Mouse (Mus musculus): ENCODE measurements at regions not wholly inside any gene's neighbourhood (a gene's known extent, or its start where the extent isn't known, plus 50 kb on each side); places are given as distances from the start of the nearest gene placed in this dataset.
"Not testable (repeated sequence)": the region's sequence is repeated elsewhere in the genome, so short reads cannot be mapped to it uniquely, and the experiment has no call there.

DNA sequence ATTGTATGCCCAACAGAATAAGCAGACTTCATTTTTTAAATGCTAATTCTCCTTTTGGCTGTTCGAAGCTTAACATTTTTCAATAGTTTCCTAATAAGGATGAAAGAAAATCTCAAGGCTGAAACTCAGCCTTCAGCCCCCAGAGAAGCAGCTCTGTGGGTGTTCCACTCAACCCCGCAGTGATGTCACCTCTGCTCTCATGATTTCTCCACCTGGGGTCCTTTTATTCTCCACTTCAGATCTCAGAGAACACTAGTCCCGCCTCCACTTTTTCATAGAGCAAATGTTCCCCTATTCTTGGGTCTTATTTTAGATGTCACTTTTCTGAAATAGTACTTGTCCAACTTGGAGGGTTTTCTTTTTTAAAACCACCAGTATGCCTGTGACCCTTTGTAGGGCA, 567.3 kb downstream of the Cntn3 start:
- Histone ChIP-seq H3K27me3 (ENCODE audit: poor library complexity, severe bottlenecking) (no peaks in the 10 kb centered on the region), H3K4me3 (no peak overlapping the region), H3K36me3 (replicated peaks) (no peaks in the 10 kb centered on the region), H3K9me3 (no peaks in the 10 kb centered on the region), H3K27ac (no peak overlapping the region), H3K4me1 (no peaks in the 10 kb centered on the region)
- 66% methylated on average over 3 of the region's 3 CpGs for WGBS
- no peak for DNase-seq (ENCODE audit: extremely low spot score, low spot score)

DNA sequence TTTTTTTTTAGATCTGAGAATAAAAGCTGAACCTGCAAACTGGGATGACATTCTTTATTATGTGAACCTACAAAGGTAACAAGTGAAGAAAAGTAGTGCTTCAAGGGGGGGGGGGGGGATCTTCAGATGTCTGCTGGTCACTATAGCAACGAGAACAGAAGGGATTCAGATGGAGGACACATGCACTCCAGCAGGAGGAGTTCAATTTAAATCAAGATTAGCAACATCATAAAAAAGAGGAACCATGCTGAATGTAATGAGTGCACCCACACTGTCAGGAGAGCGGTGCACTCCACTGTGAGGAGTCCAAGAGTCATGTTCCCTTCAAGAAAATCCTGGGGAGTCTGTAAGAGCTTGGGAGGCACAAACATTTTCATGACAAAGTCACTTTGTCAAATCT, 574.7 kb downstream of the Cntn3 start:
- H3K4me1 ChIP-seq, result peaks cover 10% of the 10 kb centered on the region
- no peaks in the 10 kb centered on the region for H3K36me3 ChIP-seq (replicated peaks)
- H3K27me3 ChIP-seq (ENCODE audit: poor library complexity, severe bottlenecking), result no peaks in the 10 kb centered on the region
- no peak overlapping the region for H3K27ac ChIP-seq
- no peak overlapping the region for H3K4me3 ChIP-seq
- no peaks in the 10 kb centered on the region for H3K9me3 ChIP-seq
- WGBS, result 60% methylated on average over 2 of the region's 2 CpGs
- DNase-seq (ENCODE audit: extremely low spot score, low spot score), result no peak

DNA sequence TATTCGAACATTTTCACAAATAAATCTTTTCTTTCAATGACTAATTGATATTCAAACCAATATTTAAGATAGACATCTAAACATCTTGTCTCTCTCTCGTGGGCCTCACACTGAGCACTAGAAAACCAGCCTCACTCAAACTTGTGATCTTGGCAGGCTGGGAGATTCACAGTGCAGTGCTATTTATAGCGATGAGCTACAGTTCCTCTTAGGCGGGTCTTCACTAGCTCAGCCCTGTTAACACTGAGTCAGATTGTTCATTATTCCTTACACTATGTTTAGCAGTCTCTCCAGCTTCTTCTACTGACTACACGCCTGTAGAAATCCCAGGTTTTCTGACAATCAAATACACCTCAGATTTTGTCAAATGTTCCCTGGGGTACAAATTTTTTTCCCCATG, 575.3 kb downstream of the Cntn3 start:
- Histone ChIP-seq H3K4me3 (no peak overlapping the region), H3K36me3 (replicated peaks) (no peaks in the 10 kb centered on the region), H3K27me3 (ENCODE audit: poor library complexity, severe bottlenecking) (no peaks in the 10 kb centered on the region), H3K9me3 (no peaks in the 10 kb centered on the region), H3K27ac (no peak overlapping the region), H3K4me1 (peaks cover 10% of the 10 kb centered on the region)
- no peak for DNase-seq (ENCODE audit: extremely low spot score, low spot score)
- 66% methylated on average over 5 of the region's 5 CpGs for WGBS

DNA sequence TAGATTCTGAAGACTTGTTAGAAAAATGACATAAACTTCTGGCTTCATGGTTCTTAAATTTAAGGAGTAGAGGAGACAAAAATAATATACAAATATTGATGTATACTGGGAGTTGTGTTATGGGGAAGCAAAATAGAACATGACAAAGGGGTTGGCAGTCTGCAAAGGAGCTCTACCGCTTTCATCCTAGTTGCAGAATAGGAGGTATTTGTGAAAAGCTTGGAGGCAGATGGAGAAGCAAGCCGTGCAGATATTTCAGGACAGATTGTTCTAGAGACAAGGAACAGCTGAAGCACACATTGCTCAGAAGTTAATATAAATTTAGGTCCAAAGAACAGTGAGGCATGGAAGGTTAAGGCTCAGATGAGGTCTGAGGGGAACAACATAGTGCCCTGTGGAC, 580.1 kb downstream of the Cntn3 start:
- DNase-seq (ENCODE audit: extremely low spot score, low spot score), result no peak
- no peaks in the 10 kb centered on the region for H3K36me3 ChIP-seq (replicated peaks)
- WGBS, result 93% methylated on average over 2 of the region's 2 CpGs
- H3K27me3 ChIP-seq (ENCODE audit: poor library complexity, severe bottlenecking), result no peaks in the 10 kb centered on the region
- H3K27ac ChIP-seq, result no peak overlapping the region
- H3K4me3 ChIP-seq, result no peak overlapping the region
- H3K4me1 ChIP-seq, result peaks cover 3% of the 10 kb centered on the region; the same call in 1 of the 2 replicates
- H3K9me3 ChIP-seq, result no peaks in the 10 kb centered on the region

DNA sequence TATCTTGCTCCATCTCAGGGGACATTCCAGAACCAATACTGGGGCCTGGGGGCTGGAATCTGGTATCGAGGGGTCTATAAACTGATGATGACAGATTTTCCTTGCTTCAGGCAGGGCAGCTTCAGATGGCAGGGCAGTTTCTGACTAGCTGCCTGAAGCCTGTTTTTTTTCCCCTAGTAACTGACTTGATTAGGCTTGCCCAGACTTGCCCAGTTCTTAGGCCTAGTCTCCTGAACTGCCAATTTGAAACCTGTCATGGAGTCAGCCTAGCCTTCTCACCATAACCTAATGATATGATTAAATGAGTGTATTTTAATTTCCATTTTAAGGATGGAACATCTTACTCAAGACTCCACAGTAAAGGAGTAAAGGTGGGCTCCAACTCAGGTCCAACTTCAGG, 591.2 kb downstream of the Cntn3 start:
- Histone ChIP-seq H3K27me3 (ENCODE audit: poor library complexity, severe bottlenecking) (no peaks in the 10 kb centered on the region), H3K4me3 (no peak overlapping the region), H3K4me1 (0 out of 2 replicates have a peak, but pooled peaks cover 2% of the 10 kb centered on the region), H3K27ac (no peak overlapping the region), H3K36me3 (replicated peaks) (no peaks in the 10 kb centered on the region), H3K9me3 (no peaks in the 10 kb centered on the region)
- WGBS, result 93% methylated on average over 1 of the region's 1 CpGs
- no peak for DNase-seq (ENCODE audit: extremely low spot score, low spot score)

DNA sequence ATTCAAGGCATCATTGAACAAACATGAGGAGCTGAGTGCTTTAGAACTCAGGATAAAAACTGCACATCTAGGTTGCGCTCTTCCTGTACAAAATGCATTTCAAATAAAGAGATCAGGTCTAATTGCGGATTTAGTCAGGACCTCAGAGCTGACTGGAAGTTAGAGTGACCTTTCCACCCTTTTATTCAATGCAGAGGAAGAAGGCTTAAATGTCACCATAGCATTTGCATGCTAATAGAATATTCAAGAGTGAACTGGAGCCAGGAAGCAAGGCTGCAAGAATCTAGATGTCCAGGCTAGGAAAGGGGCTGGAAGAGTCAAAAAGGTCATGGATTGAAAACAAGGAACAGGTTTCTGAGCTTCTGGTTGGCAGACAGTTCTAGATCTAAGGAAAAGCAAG, 593.7 kb downstream of the Cntn3 start:
- Histone ChIP-seq H3K27me3 (ENCODE audit: poor library complexity, severe bottlenecking) (no peaks in the 10 kb centered on the region), H3K36me3 (replicated peaks) (no peaks in the 10 kb centered on the region), H3K9me3 (no peaks in the 10 kb centered on the region), H3K4me1 (0 out of 2 replicates have a peak, but pooled peaks cover 2% of the 10 kb centered on the region), H3K4me3 (no peak overlapping the region), H3K27ac (no peak overlapping the region)
- no peak for DNase-seq (ENCODE audit: extremely low spot score, low spot score)
- WGBS, result 81% methylated on average over 2 of the region's 2 CpGs

DNA sequence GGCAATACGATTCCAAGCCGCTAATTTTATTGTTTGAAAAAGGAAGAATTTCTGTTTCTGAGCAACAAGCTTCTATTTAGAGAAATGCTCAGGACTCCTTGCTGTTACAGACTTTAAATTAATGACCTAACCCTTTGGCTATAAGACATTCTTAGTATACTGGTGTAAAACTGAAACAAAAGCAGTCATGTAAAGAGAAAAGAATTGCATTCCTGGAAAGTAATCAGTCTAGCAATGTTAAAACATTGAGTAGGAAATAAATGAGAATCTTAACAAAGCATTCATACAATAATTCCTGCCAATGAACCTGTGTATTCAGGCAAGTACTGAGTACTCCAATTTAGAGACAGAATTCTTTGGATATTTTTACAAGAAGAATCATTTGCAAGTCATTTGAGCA, 587.2 kb upstream of the Pdzrn3 start:
- Histone ChIP-seq H3K4me1 (no peaks in the 10 kb centered on the region), H3K9me3 (no peaks in the 10 kb centered on the region), H3K27me3 (ENCODE audit: poor library complexity, severe bottlenecking) (no peaks in the 10 kb centered on the region), H3K4me3 (no peak overlapping the region), H3K27ac (no peak overlapping the region), H3K36me3 (replicated peaks) (no peaks in the 10 kb centered on the region)
- 94% methylated on average over 2 of the region's 2 CpGs for WGBS
- no peak for DNase-seq (ENCODE audit: extremely low spot score, low spot score)

DNA sequence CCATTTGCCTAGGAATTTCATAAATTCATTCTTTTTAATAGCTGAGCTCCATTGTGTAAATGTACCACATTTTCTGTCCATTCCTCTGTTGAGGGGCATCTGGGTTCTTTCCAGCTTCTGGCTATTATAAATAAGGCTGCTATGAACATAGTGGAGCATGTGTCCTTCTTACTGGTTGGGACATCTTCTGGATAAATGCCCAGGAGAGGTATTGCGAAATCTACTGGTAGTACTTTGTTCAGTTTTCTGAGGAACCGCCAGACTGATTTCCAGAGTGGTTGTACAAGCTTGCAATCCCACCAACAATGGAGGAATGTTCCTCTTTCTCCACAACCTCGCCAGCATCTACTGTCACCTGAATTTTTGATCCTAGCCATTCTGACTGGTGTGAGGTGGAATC, 583.8 kb upstream of the Pdzrn3 start:
- not testable (repeated sequence) for H3K4me3 ChIP-seq; H3K36me3 ChIP-seq (replicated peaks); H3K4me1 ChIP-seq; H3K27me3 ChIP-seq (ENCODE audit: poor library complexity, severe bottlenecking); H3K27ac ChIP-seq; DNase-seq (ENCODE audit: extremely low spot score, low spot score); H3K9me3 ChIP-seq
- WGBS, result 89% methylated on average over 3 of the region's 3 CpGs

DNA sequence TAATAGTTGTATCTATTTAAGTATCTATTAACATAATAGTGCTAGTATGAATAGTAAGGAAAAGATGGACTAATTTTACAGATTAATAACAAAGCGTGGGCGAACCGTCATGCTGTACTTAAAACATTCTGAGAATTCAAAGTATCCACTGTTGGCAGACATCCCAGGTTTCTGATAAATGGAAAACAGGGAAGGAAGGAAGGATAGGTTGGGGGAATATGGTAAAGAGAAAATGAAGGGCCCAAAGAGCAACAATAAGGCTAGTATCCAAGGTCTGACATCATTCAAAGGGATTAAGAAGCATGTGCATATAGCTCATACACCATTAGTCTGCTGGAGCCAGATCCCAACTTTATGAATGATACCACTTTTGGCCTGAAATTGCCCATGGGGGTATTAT, 572.0 kb upstream of the Pdzrn3 start:
- H3K27ac ChIP-seq, result no peak overlapping the region
- WGBS, result 92% methylated on average over 3 of the region's 3 CpGs
- no peak overlapping the region for H3K4me3 ChIP-seq
- DNase-seq (ENCODE audit: extremely low spot score, low spot score), result no peak
- H3K27me3 ChIP-seq (ENCODE audit: poor library complexity, severe bottlenecking), result peaks cover 6% of the 10 kb centered on the region; the same call in 1 of the 2 replicates
- H3K36me3 ChIP-seq (replicated peaks), result no peaks in the 10 kb centered on the region
- no peaks in the 10 kb centered on the region for H3K9me3 ChIP-seq
- H3K4me1 ChIP-seq, result no peaks in the 10 kb centered on the region

DNA sequence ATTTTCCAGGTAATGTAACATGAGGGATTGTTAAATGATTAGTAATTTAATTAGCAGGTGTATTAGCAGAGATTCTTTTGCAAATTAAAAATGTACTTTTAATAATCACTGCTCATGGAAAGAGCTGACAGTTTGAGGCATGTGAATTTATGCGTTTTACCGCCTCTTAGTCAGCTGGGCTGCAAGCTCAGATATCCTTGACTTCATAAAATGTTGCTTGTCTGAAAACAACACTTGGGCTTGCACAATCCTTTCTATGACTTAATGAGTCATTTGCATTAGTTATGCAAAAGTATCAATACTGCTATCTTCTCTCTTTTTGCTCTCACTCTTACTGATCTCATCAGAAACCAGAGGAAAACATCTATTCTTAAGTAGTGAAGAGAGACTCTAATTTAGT, 571.3 kb upstream of the Pdzrn3 start:
- WGBS, result 97% methylated on average over 2 of the region's 2 CpGs
- no peak for DNase-seq (ENCODE audit: extremely low spot score, low spot score)
- Histone ChIP-seq H3K9me3 (no peaks in the 10 kb centered on the region), H3K27me3 (ENCODE audit: poor library complexity, severe bottlenecking) (peaks cover 9% of the 10 kb centered on the region; the same call in 1 of the 2 replicates), H3K36me3 (replicated peaks) (no peaks in the 10 kb centered on the region), H3K4me3 (no peak overlapping the region), H3K27ac (no peak overlapping the region), H3K4me1 (no peaks in the 10 kb centered on the region)

DNA sequence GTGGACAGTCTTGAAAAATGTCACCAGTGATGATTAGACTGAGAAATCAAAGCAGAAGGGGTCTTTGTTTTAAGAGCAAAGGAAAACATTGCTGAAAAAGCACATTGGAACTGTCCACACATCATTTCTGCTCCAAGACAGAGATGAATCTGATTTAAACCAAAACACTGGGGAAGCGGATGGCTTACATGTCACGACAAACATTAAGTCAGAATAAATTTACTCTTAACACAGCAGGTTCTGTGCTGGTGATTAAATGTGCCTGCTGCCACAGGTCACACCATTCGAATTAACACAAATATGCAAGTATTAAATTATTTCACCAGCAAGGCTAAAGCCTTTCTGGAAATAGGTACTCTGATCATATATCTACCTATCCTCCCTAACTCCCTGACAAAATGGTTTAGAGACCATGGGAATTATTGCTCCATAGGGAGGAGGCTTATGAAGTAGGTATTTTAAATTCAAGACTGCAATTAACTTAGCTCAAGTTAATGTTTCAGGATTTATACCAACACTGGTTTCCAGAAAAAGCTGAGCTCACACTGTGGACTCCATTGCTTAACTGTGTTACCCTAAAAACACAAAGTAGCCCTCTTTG, 562.7 kb upstream of the Pdzrn3 start:
- H3K27ac ChIP-seq, result no peak overlapping the region
- WGBS, result 88% methylated on average over 3 of the region's 3 CpGs
- H3K36me3 ChIP-seq (replicated peaks), result no peaks in the 10 kb centered on the region
- H3K9me3 ChIP-seq, result no peaks in the 10 kb centered on the region
- H3K4me1 ChIP-seq, result peaks cover 29% of the 10 kb centered on the region
- DNase-seq (ENCODE audit: extremely low spot score, low spot score), result no peak
- H3K27me3 ChIP-seq (ENCODE audit: poor library complexity, severe bottlenecking), result peaks cover 62% of the 10 kb centered on the region
- H3K4me3 ChIP-seq, result no peak overlapping the region

DNA sequence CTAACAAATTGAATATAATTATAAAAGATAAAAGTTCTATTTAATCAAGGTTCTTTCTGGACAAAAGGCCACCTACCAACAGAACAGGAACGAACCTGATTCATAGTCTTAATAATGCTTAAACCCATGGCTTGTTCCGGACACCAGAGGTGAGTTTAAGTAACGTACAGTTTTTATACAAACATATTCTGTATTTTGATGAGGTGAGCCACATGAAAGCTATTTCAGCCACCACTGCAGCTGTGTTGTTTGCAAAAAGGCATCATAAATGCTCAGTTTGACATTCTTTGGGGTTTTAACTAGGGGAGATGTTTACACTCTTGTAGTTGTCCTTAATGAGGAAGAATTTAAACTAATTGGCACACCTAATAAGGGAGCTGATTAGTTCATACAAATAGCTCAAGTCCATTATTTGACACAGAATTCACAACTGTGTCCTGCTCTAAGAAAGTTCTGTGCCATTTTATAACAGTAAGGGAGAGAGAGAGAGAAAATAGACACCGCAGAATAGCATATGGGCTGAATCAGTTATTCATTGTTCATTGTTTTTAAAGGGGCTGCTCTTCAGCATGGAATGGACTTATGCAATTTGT, 560.8 kb upstream of the Pdzrn3 start:
- no peaks in the 10 kb centered on the region for H3K36me3 ChIP-seq (replicated peaks)
- peaks cover 29% of the 10 kb centered on the region for H3K4me1 ChIP-seq
- H3K4me3 ChIP-seq, result no peak overlapping the region
- no peak for DNase-seq (ENCODE audit: extremely low spot score, low spot score)
- WGBS, result 45% methylated on average over 4 of the region's 4 CpGs
- no peak overlapping the region for H3K27ac ChIP-seq
- H3K27me3 ChIP-seq (ENCODE audit: poor library complexity, severe bottlenecking), result peaks cover 65% of the 10 kb centered on the region
- no peaks in the 10 kb centered on the region for H3K9me3 ChIP-seq

DNA sequence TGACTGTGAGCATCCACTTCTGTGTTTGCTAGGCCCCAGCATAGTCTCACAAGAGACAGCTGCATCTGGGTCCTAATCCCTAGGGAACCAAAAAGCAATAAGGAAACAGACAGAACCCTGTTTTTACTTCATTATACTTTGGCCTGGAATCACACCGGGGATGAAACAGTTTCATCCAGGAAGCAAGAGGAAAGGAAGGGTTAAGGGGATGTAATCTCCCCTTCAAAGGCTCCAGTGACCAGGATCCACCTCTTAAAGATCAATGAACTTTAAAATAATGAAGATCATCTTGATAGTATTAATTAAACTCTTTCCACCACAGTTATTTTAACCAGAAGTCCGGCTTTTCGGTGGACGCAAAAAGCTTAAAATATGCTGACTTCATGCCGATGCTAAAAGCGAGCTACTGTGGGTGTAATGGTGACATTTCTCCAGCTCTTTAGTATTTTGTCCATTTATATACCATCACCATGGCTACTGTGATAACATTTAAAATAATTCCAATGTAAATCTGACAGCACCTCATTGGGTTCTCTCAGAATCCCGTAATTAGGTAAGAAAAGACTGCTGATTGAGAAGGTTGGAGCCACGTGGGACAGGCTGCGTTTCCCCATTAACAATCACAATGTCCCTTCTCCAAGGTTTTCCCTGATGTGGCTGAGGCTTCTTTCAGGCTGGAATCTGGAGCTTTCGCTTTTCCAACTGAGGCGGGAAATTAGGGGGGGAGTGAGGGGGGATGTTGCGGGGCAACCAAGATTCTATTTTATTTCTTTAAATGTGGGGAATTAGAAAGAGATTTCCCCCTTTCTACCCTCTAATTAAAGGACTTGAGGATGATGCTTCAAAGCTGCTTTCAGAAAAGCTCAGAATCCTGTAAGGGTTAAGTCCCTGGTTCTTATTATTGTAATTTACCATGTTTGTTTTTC, 560.0 kb upstream of the Pdzrn3 start:
- Histone ChIP-seq H3K36me3 (replicated peaks) (no peaks in the 10 kb centered on the region), H3K4me3 (no peak overlapping the region), H3K27ac (peak overlapping the region; percentile 48; the same call in 1 of the 2 replicates), H3K27me3 (ENCODE audit: poor library complexity, severe bottlenecking) (peaks cover 57% of the 10 kb centered on the region), H3K4me1 (peaks cover 29% of the 10 kb centered on the region), H3K9me3 (no peaks in the 10 kb centered on the region)
- 28% methylated on average over 12 of the region's 12 CpGs for WGBS
- DNase-seq (ENCODE audit: extremely low spot score, low spot score), result peak; percentile 54

All from forebrain, embryonic 10.5 days (tissue).